Comparison of ENCODE assay signal across 15 mouse cellular contexts in genomic region chr4:133237911-133238310, GRCm38 (mm10). TPM values are rescaled to one million over a fixed set of nuclear protein-coding genes. Genes with fewer than 3 reads are reported as not detected.
DNase-seq lines count a peak whose midpoint lies in the region; ATAC-seq and TF ChIP-seq lines count a peak whose summit lies in the region.
"Had no signal": no experiment of that assay in that cellular context is flagged by ENCODE, and none has a peak within 500 bp of the region (broad histone marks: within the 10 kb centered on the region; RNA-seq: fewer than 3 reads in every experiment).

No protein-coding gene starts in this region.

- H3K4me3 ChIP-seq in lung, adult 2 months (replicated peaks; ENCODE audit: extremely low read depth, low read depth, low read length): no peak overlapping the region
- no peak overlapping the region for H3K4me3 ChIP-seq in liver, embryonic 11.5 days (ENCODE audit: low read depth, low read length)
- no peak overlapping the region for H3K4me3 ChIP-seq in spleen, adult 2 months (ENCODE audit: extremely low read depth, insufficient read depth, insufficient read length)
- no peak overlapping the region for H3K4me3 ChIP-seq in forebrain, embryonic 16.5 days (replicated peaks; ENCODE audit: low read length)
- H3K4me3 ChIP-seq: limb, embryonic 12.5 days had no signal

- peak overlapping the region; percentile 43; the same call in 1 of the 2 replicates for H3K27ac ChIP-seq in liver, embryonic 11.5 days (ENCODE audit: low read depth, low read length)
- H3K27ac ChIP-seq in spleen, adult 2 months (ENCODE audit: insufficient read depth, low read length): no peak overlapping the region
- H3K27ac ChIP-seq in forebrain, embryonic 16.5 days (ENCODE audit: low read length): no peak overlapping the region
- H3K27ac ChIP-seq: kidney, postnatal 0 days; limb, embryonic 12.5 days had no signal

- TF ChIP-seq POLR2A in lung, adult 2 months (IDR thresholded peaks at IDR 0.05; ENCODE audit: borderline replicate concordance, extremely low read depth, low read depth, low read length): no peak
- no peak for TF ChIP-seq POLR2A in spleen, adult 2 months (IDR thresholded peaks at IDR 0.05; ENCODE audit: low read depth, low read length)

- H3K9ac ChIP-seq in liver, embryonic 11.5 days (ENCODE audit: low read depth, low read length): no peak overlapping the region
- no peak overlapping the region for H3K9ac ChIP-seq in forebrain, embryonic 16.5 days (replicated peaks; ENCODE audit: low read depth, low read length)
- H3K9ac ChIP-seq: limb, embryonic 12.5 days had no signal

- 0 out of 2 replicates have a peak, but pooled peaks have one; percentile 10 for ATAC-seq in liver, embryonic 11.5 days (replicated peaks; ENCODE audit: low FRiP score)
- no peak for ATAC-seq in erythroid progenitor cell, adult 5-6 weeks (replicated peaks; ENCODE audit: low FRiP score, poor library complexity, severe bottlenecking)
- no peak for ATAC-seq in forebrain, embryonic 16.5 days
- ATAC-seq: forebrain, embryonic 14.5 days; inflammation-experienced regulatory T-cells, adult 6 months had no signal

- peaks cover 4% of the 10 kb centered on the region for H3K4me1 ChIP-seq in lung, adult 2 months (ENCODE audit: control insufficient read depth, insufficient read depth, low read length)
- H3K4me1 ChIP-seq in liver, embryonic 11.5 days (replicated peaks; ENCODE audit: control insufficient read depth, insufficient read depth, low read length): peaks cover 23% of the 10 kb centered on the region
- H3K4me1 ChIP-seq in spleen, adult 2 months (ENCODE audit: control insufficient read depth, insufficient read depth, insufficient read length): peaks cover 9% of the 10 kb centered on the region
- H3K4me1 ChIP-seq in forebrain, embryonic 16.5 days (replicated peaks; ENCODE audit: control insufficient read depth, insufficient read depth, low read length): peaks cover 13% of the 10 kb centered on the region

- WGBS in lung, adult 2 months: 47% methylated on average over 4 of the region's 4 CpGs
- WGBS in liver, embryonic 11.5 days: 31% methylated on average over 4 of the region's 4 CpGs
- 3% methylated on average over 4 of the region's 4 CpGs for WGBS in spleen, adult 2 months
- 71% methylated on average over 4 of the region's 4 CpGs for WGBS in forebrain, embryonic 16.5 days

- no peaks in the 10 kb centered on the region for H3K36me3 ChIP-seq in liver, embryonic 11.5 days (ENCODE audit: control insufficient read depth, insufficient read depth, low read length)
- H3K36me3 ChIP-seq in spleen, adult 2 months (ENCODE audit: control insufficient read depth, insufficient read depth, low read length): no peaks in the 10 kb centered on the region
- no peaks in the 10 kb centered on the region for H3K36me3 ChIP-seq in forebrain, embryonic 16.5 days (ENCODE audit: control insufficient read depth, insufficient read depth)
- H3K36me3 ChIP-seq: limb, embryonic 12.5 days had no signal

- H3K27me3 ChIP-seq in liver, embryonic 11.5 days (replicated peaks; ENCODE audit: control insufficient read depth, insufficient read depth, low read length): peaks cover 2% of the 10 kb centered on the region; the same call in 1 of the 2 replicates
- H3K27me3 ChIP-seq in spleen, adult 2 months (ENCODE audit: control insufficient read depth, insufficient read depth, low read length): no peaks in the 10 kb centered on the region
- peaks cover 29% of the 10 kb centered on the region for H3K27me3 ChIP-seq in forebrain, embryonic 16.5 days (replicated peaks; ENCODE audit: control insufficient read depth, insufficient read depth, low read length)

- no peaks in the 10 kb centered on the region for H3K9me3 ChIP-seq in liver, embryonic 11.5 days (ENCODE audit: control insufficient read depth, low read length)
- no peaks in the 10 kb centered on the region for H3K9me3 ChIP-seq in forebrain, embryonic 16.5 days (ENCODE audit: control insufficient read depth, low read length)
- H3K9me3 ChIP-seq: limb, embryonic 12.5 days had no signal

- no peak overlapping the region for H3K4me2 ChIP-seq in liver, embryonic 11.5 days
- H3K4me2 ChIP-seq in forebrain, embryonic 16.5 days (ENCODE audit: low read length): no peak overlapping the region
- H3K4me2 ChIP-seq: limb, embryonic 12.5 days had no signal

- no peak for TF ChIP-seq CTCF in lung, adult 2 months (IDR thresholded peaks at IDR 0.05; ENCODE audit: insufficient read depth, low read length)
- no peak for TF ChIP-seq CTCF in spleen, adult 2 months (IDR thresholded peaks at IDR 0.05; ENCODE audit: extremely low read depth, insufficient read depth, insufficient read length, insufficient replicate concordance)

- DNase-seq in lung, postnatal 36 days: peak; percentile 30
- DNase-seq in lung, adult 2 months: no peak
- no peak for DNase-seq in liver, embryonic 11.5 days (ENCODE audit: low spot score)
- peak; percentile 40 to 51 for DNase-seq in spleen, adult 2 months (ENCODE audit: low read depth in 1 of 2, low spot score in 2 of 2)
- no peak for DNase-seq in kidney, postnatal 4 days
- DNase-seq in kidney, postnatal 10 days: no peak
- DNase-seq: adrenal gland, adult 2 months; heart, postnatal 10 days had no signal

RNA-seq across cellular contexts. Expression of gene Map3k6, which starts 2.7 kb away (rescaled TPM):
- 27.9 and 38.2 TPM in 2 replicates for polyA plus RNA-seq in lung, adult 2 months (2012; rRNA removed)
- polyA plus RNA-seq in liver, embryonic 11.5 days (2014; fragmentation: Nextera tagmentation; extraction: Ambion mirVana): 2.2 and 3.5 TPM in 2 replicates
- polyA plus RNA-seq in spleen, adult 2 months (2012; rRNA removed): 4.0 and 5.8 TPM in 2 replicates
- 4.2 TPM in 1 of 2 replicates, not detected in the other for total RNA-seq in erythroid progenitor cell, adult 5-6 weeks (2015; ENCODE audit: low replicate concordance)
- 8.1 TPM in 1 of 2 replicates, not detected in the other for total RNA-seq in erythroid progenitor cell, adult 5-6 weeks (2017; ENCODE audit: low replicate concordance)
- polyA plus RNA-seq in forebrain, embryonic 16.5 days (2015; fragmentation: Nextera tagmentation; extraction: Ambion mirVana): 2.1 and 2.3 TPM in 2 replicates

RNA-seq across cellular contexts. Expression of gene Sytl1, which starts 25.0 kb away (rescaled TPM):
- polyA plus RNA-seq in lung, adult 2 months (2012; rRNA removed): 7.4 and 23.0 TPM in 2 replicates
- 0.39 and 0.52 TPM in 2 replicates for polyA plus RNA-seq in liver, embryonic 11.5 days (2014; fragmentation: Nextera tagmentation; extraction: Ambion mirVana)
- polyA plus RNA-seq in spleen, adult 2 months (2012; rRNA removed): 6.8 and 7.1 TPM in 2 replicates
- total RNA-seq in erythroid progenitor cell, adult 5-6 weeks (2015; ENCODE audit: low replicate concordance): 0.84 TPM in 1 of 2 replicates, not detected in the other
- 1.8 TPM in 1 of 2 replicates, not detected in the other for total RNA-seq in erythroid progenitor cell, adult 5-6 weeks (2017; ENCODE audit: low replicate concordance)
- 0.47 and 0.52 TPM in 2 replicates for polyA plus RNA-seq in forebrain, embryonic 16.5 days (2015; fragmentation: Nextera tagmentation; extraction: Ambion mirVana)

RNA-seq across cellular contexts. Expression of gene Gpr3, which starts 25.6 kb away (rescaled TPM):
- 0.18 and 0.60 TPM in 2 replicates for polyA plus RNA-seq in lung, adult 2 months (2012; rRNA removed)
- polyA plus RNA-seq in liver, embryonic 11.5 days (2014; fragmentation: Nextera tagmentation; extraction: Ambion mirVana): 0.17 TPM in 1 of 2 replicates, not detected in the other
- 0.02 TPM in 1 of 2 replicates, not detected in the other for polyA plus RNA-seq in spleen, adult 2 months (2012; rRNA removed)
- total RNA-seq in erythroid progenitor cell, adult 5-6 weeks (2015; ENCODE audit: low replicate concordance): not detected in 2 replicates
- total RNA-seq in erythroid progenitor cell, adult 5-6 weeks (2017; ENCODE audit: low replicate concordance): not detected in 2 replicates
- 0.57 and 1.4 TPM in 2 replicates for polyA plus RNA-seq in forebrain, embryonic 16.5 days (2015; fragmentation: Nextera tagmentation; extraction: Ambion mirVana)
- total RNA-seq: gastrocnemius, postnatal 4 days had no signal
- polyA plus RNA-seq: inflammation-experienced regulatory T-cells, adult 6 months had no signal

RNA-seq across cellular contexts. Expression of gene Cd164l2, which starts 26.0 kb away (rescaled TPM):
- polyA plus RNA-seq in lung, adult 2 months (2012; rRNA removed): 2.8 and 4.3 TPM in 2 replicates
- polyA plus RNA-seq in liver, embryonic 11.5 days (2014; fragmentation: Nextera tagmentation; extraction: Ambion mirVana): 0.70 and 0.77 TPM in 2 replicates
- 0.19 and 0.54 TPM in 2 replicates for polyA plus RNA-seq in spleen, adult 2 months (2012; rRNA removed)
- total RNA-seq in erythroid progenitor cell, adult 5-6 weeks (2015; ENCODE audit: low replicate concordance): not detected in 2 replicates
- not detected in 2 replicates for total RNA-seq in erythroid progenitor cell, adult 5-6 weeks (2017; ENCODE audit: low replicate concordance)
- polyA plus RNA-seq in forebrain, embryonic 16.5 days (2015; fragmentation: Nextera tagmentation; extraction: Ambion mirVana): 0.88 and 1.1 TPM in 2 replicates
- total RNA-seq: heart, postnatal 10 days had no signal
- polyA plus RNA-seq: inflammation-experienced regulatory T-cells, adult 6 months had no signal

RNA-seq across cellular contexts. Expression of gene Tmem222, which starts 39.7 kb away (rescaled TPM):
- 58.1 and 71.6 TPM in 2 replicates for polyA plus RNA-seq in lung, adult 2 months (2012; rRNA removed)
- polyA plus RNA-seq in liver, embryonic 11.5 days (2014; fragmentation: Nextera tagmentation; extraction: Ambion mirVana): 73.5 and 74.2 TPM in 2 replicates
- 58.0 and 61.0 TPM in 2 replicates for polyA plus RNA-seq in spleen, adult 2 months (2012; rRNA removed)
- total RNA-seq in erythroid progenitor cell, adult 5-6 weeks (2015; ENCODE audit: low replicate concordance): 5.0 and 10.1 TPM in 2 replicates
- total RNA-seq in erythroid progenitor cell, adult 5-6 weeks (2017; ENCODE audit: low replicate concordance): 9.8 and 11.3 TPM in 2 replicates
- polyA plus RNA-seq in forebrain, embryonic 16.5 days (2015; fragmentation: Nextera tagmentation; extraction: Ambion mirVana): 112 and 124 TPM in 2 replicates

Comparison
In these comparisons a context has a peak if more than half of its experiments do, and no peak if none do; other contexts are left out.
1. DNase-seq: peak in lung, postnatal 36 days (single experiment) and spleen, adult 2 months (2 of 2); none in lung, adult 2 months (single experiment), liver, embryonic 11.5 days (single experiment), kidney, postnatal 4 days (0 of 2) and kidney, postnatal 10 days (single experiment).